Mouse (Mus musculus): ENCODE data around the gene Qrich2. TPM values are rescaled to one million over a fixed set of nuclear protein-coding genes. Genes with fewer than 3 reads are reported as not detected.

The Qrich2 gene
- polyA plus RNA-seq, 1 experiment from 2014 or later, result 0.08 TPM

DNA sequence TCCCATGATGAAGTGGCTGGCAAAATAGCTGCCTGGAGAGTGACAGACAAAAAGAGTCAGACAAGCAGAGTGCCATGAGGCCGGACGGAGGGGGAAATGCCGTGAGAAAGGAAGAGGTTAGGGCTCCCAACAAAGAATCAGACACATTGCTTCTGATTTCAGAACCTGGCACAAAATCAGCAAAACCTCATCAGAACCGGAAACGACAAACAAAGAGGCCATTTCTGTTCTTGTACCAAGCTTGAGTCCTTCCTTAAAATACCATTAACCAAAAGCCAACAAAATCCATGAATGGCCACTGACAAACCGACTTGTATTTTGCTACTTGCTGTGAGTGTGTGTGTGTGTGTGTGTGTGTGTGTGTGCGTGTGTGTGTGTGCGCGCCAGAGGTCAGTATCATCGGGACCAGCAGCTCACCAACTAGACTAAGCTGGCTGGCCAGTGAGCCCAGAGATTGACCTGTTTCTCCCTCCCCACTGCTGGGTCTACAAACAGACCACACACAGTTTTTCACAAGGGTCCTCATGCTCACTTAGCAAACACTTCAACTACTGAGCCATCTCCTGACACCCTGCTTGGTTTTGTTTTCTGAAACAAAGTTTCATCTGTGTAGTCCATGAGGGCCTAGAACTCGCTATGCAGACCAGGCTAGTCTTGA is 69.6 kb downstream of the Qrich2 start:
- 89% methylated on average over 11 of the region's 11 CpGs for WGBS
- peaks cover 3% of the 10 kb centered on the region; the same call in 1 of the 2 replicates for H3K4me1 ChIP-seq (ENCODE audit: control insufficient read depth, insufficient read depth, low read length)
- no peak overlapping the region for H3K4me3 ChIP-seq (ENCODE audit: low read depth, low read length)
- no peaks in the 10 kb centered on the region for H3K9me3 ChIP-seq (replicated peaks; ENCODE audit: control insufficient read depth, low read length, poor library complexity, severe bottlenecking)
- no peak for ATAC-seq
- peaks cover 8% of the 10 kb centered on the region for H3K36me3 ChIP-seq (ENCODE audit: control insufficient read depth, insufficient read depth, low read length)
- H3K4me2 ChIP-seq (ENCODE audit: low read length), result no peak overlapping the region
- no peak overlapping the region for H3K27ac ChIP-seq (ENCODE audit: low read length)
- H3K27me3 ChIP-seq (ENCODE audit: control insufficient read depth, insufficient read depth, low read depth, low read length), result no peaks in the 10 kb centered on the region
- no peak overlapping the region for H3K9ac ChIP-seq (ENCODE audit: low read depth, low read length)

DNA sequence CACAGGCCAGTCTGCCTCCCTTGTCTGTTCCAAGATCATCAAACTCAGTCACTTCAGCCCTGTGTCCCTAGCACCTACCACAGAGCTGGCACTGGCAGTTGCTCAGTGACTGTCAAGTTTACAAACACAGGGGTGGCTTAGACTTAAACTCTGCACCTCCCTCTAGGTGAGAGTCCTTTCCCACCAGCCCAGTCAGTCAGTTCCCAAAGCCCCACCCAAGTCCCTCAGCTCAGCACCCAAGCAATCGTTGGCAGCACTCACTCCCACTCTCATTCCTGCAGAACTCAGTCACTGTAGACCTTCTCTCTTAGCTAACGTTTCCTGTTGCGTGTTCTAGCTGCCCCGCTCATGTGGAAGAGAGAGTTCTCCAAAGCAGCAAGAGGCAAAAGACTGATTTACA is 71.3 kb downstream of the Qrich2 start:
- no peaks in the 10 kb centered on the region for H3K27me3 ChIP-seq (ENCODE audit: control insufficient read depth, insufficient read depth, low read depth, low read length)
- 94% methylated on average over 4 of the region's 4 CpGs for WGBS
- no peak overlapping the region for H3K4me2 ChIP-seq (ENCODE audit: low read length)
- no peak overlapping the region for H3K4me3 ChIP-seq (ENCODE audit: low read depth, low read length)
- no peak for ATAC-seq
- no peak overlapping the region for H3K27ac ChIP-seq (ENCODE audit: low read length)
- H3K4me1 ChIP-seq (ENCODE audit: control insufficient read depth, insufficient read depth, low read length), result no peaks in the 10 kb centered on the region
- H3K36me3 ChIP-seq (ENCODE audit: control insufficient read depth, insufficient read depth, low read length), result peaks cover 8% of the 10 kb centered on the region
- H3K9me3 ChIP-seq (replicated peaks; ENCODE audit: control insufficient read depth, low read length, poor library complexity, severe bottlenecking), result no peaks in the 10 kb centered on the region
- H3K9ac ChIP-seq (ENCODE audit: low read depth, low read length), result no peak overlapping the region

Other genes with a start within 250 kb of the Qrich2 start
- 0.88 and 1.3 TPM in 2 replicates for gene Evpl, start 228.2 kb downstream of the Qrich2 start, polyA plus RNA-seq (2015; fragmentation: Nextera tagmentation; extraction: Ambion mirVana)
- gene Srp68, start 192.0 kb downstream of the Qrich2 start, polyA plus RNA-seq (2015; fragmentation: Nextera tagmentation; extraction: Ambion mirVana), result 58.2 and 59.2 TPM in 2 replicates
- 0.46 and 0.62 TPM in 2 replicates for gene Galr2, start 185.3 kb downstream of the Qrich2 start, polyA plus RNA-seq (2015; fragmentation: Nextera tagmentation; extraction: Ambion mirVana)
- 122 and 127 TPM in 2 replicates for gene Exoc7, start 159.0 kb downstream of the Qrich2 start, polyA plus RNA-seq (2015; fragmentation: Nextera tagmentation; extraction: Ambion mirVana)
- gene Foxj1, start 130.8 kb downstream of the Qrich2 start, polyA plus RNA-seq (2015; fragmentation: Nextera tagmentation; extraction: Ambion mirVana), result 12.1 and 13.6 TPM in 2 replicates
- 32.3 and 41.8 TPM in 2 replicates for gene Rnf157, start 53.2 kb downstream of the Qrich2 start, polyA plus RNA-seq (2015; fragmentation: Nextera tagmentation; extraction: Ambion mirVana)
- gene Ubald2, start 32.1 kb downstream of the Qrich2 start, polyA plus RNA-seq (2015; fragmentation: Nextera tagmentation; extraction: Ambion mirVana), result 36.2 and 36.3 TPM in 2 replicates
- gene Prpsap1, start 28.0 kb upstream of the Qrich2 start, polyA plus RNA-seq (2015; fragmentation: Nextera tagmentation; extraction: Ambion mirVana), result 177 and 198 TPM in 2 replicates
- gene Sphk1, start 64.7 kb upstream of the Qrich2 start, polyA plus RNA-seq (2015; fragmentation: Nextera tagmentation; extraction: Ambion mirVana), result 4.4 and 5.5 TPM in 2 replicates
- 15.5 and 17.0 TPM in 2 replicates for gene Ube2o, start 115.2 kb upstream of the Qrich2 start, polyA plus RNA-seq (2015; fragmentation: Nextera tagmentation; extraction: Ambion mirVana)
- 0.20 and 0.36 TPM in 2 replicates for gene Aanat, start 120.2 kb upstream of the Qrich2 start, polyA plus RNA-seq (2015; fragmentation: Nextera tagmentation; extraction: Ambion mirVana)
- gene Rhbdf2, start 160.8 kb upstream of the Qrich2 start, polyA plus RNA-seq (2015; fragmentation: Nextera tagmentation; extraction: Ambion mirVana), result 0.93 and 1.2 TPM in 2 replicates
- gene Prcd, start 187.3 kb upstream of the Qrich2 start, polyA plus RNA-seq (2015; fragmentation: Nextera tagmentation; extraction: Ambion mirVana), result 3.7 and 4.4 TPM in 2 replicates
- gene Cygb, start 188.1 kb upstream of the Qrich2 start, polyA plus RNA-seq (2015; fragmentation: Nextera tagmentation; extraction: Ambion mirVana), result 26.4 and 29.3 TPM in 2 replicates